ENCODE assay signal across 17 mouse cellular contexts in the genomic region with DNA sequence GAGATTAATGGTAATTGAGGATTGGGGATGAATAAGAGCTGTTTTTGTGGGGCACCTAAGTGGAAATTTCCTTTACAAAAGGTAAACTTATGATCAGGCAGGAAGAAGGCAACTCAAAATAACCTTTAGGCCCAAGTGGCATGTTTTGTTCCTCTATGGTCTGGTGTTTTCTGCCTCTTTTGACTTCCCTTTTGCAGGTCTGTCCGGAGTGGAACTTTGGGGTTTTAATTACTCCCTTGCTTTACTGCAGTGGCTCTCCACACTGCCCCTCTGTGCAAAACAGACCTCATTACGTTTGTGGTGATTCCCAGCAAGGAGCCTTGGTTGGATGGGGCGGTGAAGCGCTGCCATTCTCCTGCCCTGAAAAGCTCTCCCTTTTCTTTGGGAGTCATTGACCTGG. TPM values are rescaled to one million over a fixed set of nuclear protein-coding genes. Genes with fewer than 3 reads are reported as not detected.
DNase-seq lines count a peak whose midpoint lies in the region; ATAC-seq and TF ChIP-seq lines count a peak whose summit lies in the region.
"Had no signal": no experiment of that assay in that cellular context is flagged by ENCODE, and none has a peak within 500 bp of the region (broad histone marks: within the 10 kb centered on the region; RNA-seq: fewer than 3 reads in every experiment).

No protein-coding gene starts in this region.

- H3K36me3 ChIP-seq in kidney, postnatal 0 days (ENCODE audit: insufficient read depth, low read length), result no peaks in the 10 kb centered on the region; the same call in 1 of the 2 replicates
- H3K36me3 ChIP-seq in testis, adult 2 months (ENCODE audit: control insufficient read depth, insufficient read depth, low read length), result no peaks in the 10 kb centered on the region
- peaks cover 19% of the 10 kb centered on the region for H3K36me3 ChIP-seq in embryonic facial prominence, embryonic 10.5 days (replicated peaks)
- H3K36me3 ChIP-seq: forebrain, embryonic 15.5 days; limb, embryonic 10.5 days; midbrain, embryonic 13.5 days had no signal

- WGBS in kidney, postnatal 0 days, result 40% methylated on average over 4 of the region's 4 CpGs
- 44% methylated on average over 4 of the region's 4 CpGs for WGBS in embryonic facial prominence, embryonic 10.5 days

- no peak overlapping the region for H3K9ac ChIP-seq in kidney, postnatal 0 days (ENCODE audit: low read depth, low read length)
- H3K9ac ChIP-seq: forebrain, embryonic 15.5 days; liver, embryonic 15.5 days had no signal

- peak; percentile 16; the same call in 1 of the 2 replicates for TF ChIP-seq CTCF in kidney, postnatal 0 days (IDR thresholded peaks at IDR 0.05; ENCODE audit: low read depth)
- no peak for TF ChIP-seq CTCF in testis, adult 2 months (IDR thresholded peaks at IDR 0.05; ENCODE audit: control insufficient read depth, insufficient read depth, insufficient replicate concordance, low read depth, low read length)

- no peak for ATAC-seq in kidney, postnatal 0 days (replicated peaks; ENCODE audit: low FRiP score, low read depth)
- ATAC-seq in megakaryocyte, adult 5-6 weeks (ENCODE audit: poor library complexity, severe bottlenecking), result peak; percentile 49
- ATAC-seq: activated CD4-positive, CD25-positive, alpha-beta regulatory T cell, adult 4 months had no signal

- H3K4me3 ChIP-seq in kidney, postnatal 0 days (replicated peaks; ENCODE audit: low read depth, low read length), result no peak overlapping the region
- no peak overlapping the region for H3K4me3 ChIP-seq in testis, adult 2 months (ENCODE audit: control insufficient read depth, low read depth, low read length)
- H3K4me3 ChIP-seq in embryonic facial prominence, embryonic 10.5 days, result no peak overlapping the region
- H3K4me3 ChIP-seq: erythroblast, embryonic 14.5 days; forebrain, embryonic 15.5 days; limb, embryonic 10.5 days; liver, embryonic 15.5 days; midbrain, embryonic 13.5 days had no signal

- no peaks in the 10 kb centered on the region for H3K27me3 ChIP-seq in kidney, postnatal 0 days (ENCODE audit: insufficient read depth, low read length)
- no peaks in the 10 kb centered on the region for H3K27me3 ChIP-seq in testis, adult 2 months (ENCODE audit: control insufficient read depth, insufficient read depth, low read length)
- H3K27me3 ChIP-seq in embryonic facial prominence, embryonic 10.5 days (replicated peaks; ENCODE audit: low read depth, poor library complexity, severe bottlenecking), result no peaks in the 10 kb centered on the region
- H3K27me3 ChIP-seq: forebrain, embryonic 15.5 days; liver, embryonic 15.5 days; midbrain, embryonic 13.5 days had no signal

- peak; percentile 41 for DNase-seq in kidney, postnatal 0 days (ENCODE audit: low spot score)
- no peak for DNase-seq in kidney, adult 8-10 months
- no peak for DNase-seq in testis, postnatal 10 days (ENCODE audit: low spot score)
- no peak for DNase-seq in embryonic facial prominence, embryonic 10.5 days (ENCODE audit: low spot score)
- DNase-seq in adrenal gland, postnatal 25 days, result no peak
- DNase-seq: cerebellum, postnatal 14 days; heart, postnatal 14 days; kidney, postnatal 4 days; lung, postnatal 36 days had no signal

- H3K9me3 ChIP-seq in kidney, postnatal 0 days (replicated peaks; ENCODE audit: low read length), result no peaks in the 10 kb centered on the region
- H3K9me3 ChIP-seq in embryonic facial prominence, embryonic 10.5 days, result no peaks in the 10 kb centered on the region
- H3K9me3 ChIP-seq: forebrain, embryonic 15.5 days; limb, embryonic 10.5 days; liver, embryonic 15.5 days; midbrain, embryonic 13.5 days had no signal

- peak overlapping the region; percentile 89 for H3K27ac ChIP-seq in kidney, postnatal 0 days
- H3K27ac ChIP-seq in testis, adult 2 months (ENCODE audit: control insufficient read depth, insufficient read depth, low read depth, low read length), result 0 out of 2 replicates have a peak overlapping the region, but pooled peaks have one; percentile 17
- no peak overlapping the region for H3K27ac ChIP-seq in embryonic facial prominence, embryonic 10.5 days (replicated peaks)
- H3K27ac ChIP-seq: limb, embryonic 10.5 days; midbrain, embryonic 13.5 days had no signal

- no peak overlapping the region for H3K4me2 ChIP-seq in kidney, postnatal 0 days (ENCODE audit: low read length)
- H3K4me2 ChIP-seq: forebrain, embryonic 15.5 days; midbrain, embryonic 13.5 days had no signal

- no peak for TF ChIP-seq POLR2A in testis, adult 2 months (IDR thresholded peaks at IDR 0.05; ENCODE audit: control insufficient read depth, low read depth, low read length)

- H3K4me1 ChIP-seq in kidney, postnatal 0 days (replicated peaks; ENCODE audit: insufficient read depth, low read length), result peaks cover 66% of the 10 kb centered on the region
- H3K4me1 ChIP-seq in testis, adult 2 months (ENCODE audit: control insufficient read depth, insufficient read depth, low read length), result peaks cover 3% of the 10 kb centered on the region; the same call in 1 of the 2 replicates
- H3K4me1 ChIP-seq in embryonic facial prominence, embryonic 10.5 days, result peaks cover 45% of the 10 kb centered on the region

RNA-seq across cellular contexts. Expression of gene Jade1, which starts 24.3 kb away (rescaled TPM):
- polyA plus RNA-seq in kidney, postnatal 0 days (2015; fragmentation: Nextera tagmentation; extraction: Ambion mirVana), result 25.4 and 25.8 TPM in 2 replicates
- 7.8 and 9.1 TPM in 2 replicates for polyA plus RNA-seq in testis, adult 2 months (2012; rRNA removed)
- total RNA-seq in megakaryocyte, adult 5-6 weeks (2015), result 23.4 and 26.5 TPM in 2 replicates
- total RNA-seq in megakaryocyte, adult 5-6 weeks (2017), result 17.7 and 20.4 TPM in 2 replicates
- 15.5 and 18.8 TPM in 2 replicates for polyA plus RNA-seq in embryonic facial prominence, embryonic 10.5 days (2016; fragmentation: Nextera tagmentation; extraction: Ambion mirVana)
- 50.1 and 56.5 TPM in 2 replicates for total RNA-seq in adrenal gland, postnatal 25 days (2021)
